Mouse (Mus musculus) megakaryocyte, embryonic 14.5 days (primary cell): ENCODE measurements around the gene Tnfsf13b. TPM values are rescaled to one million over a fixed set of nuclear protein-coding genes. Genes with fewer than 3 reads are reported as not detected.
A peak's percentile ranks its signal among the peaks of the same experiment; 100 is the strongest.

Experiments used
- H3K27me3 ChIP-seq: replicated peaks from 2 replicates; pipeline ENCODE3; 2012; ENCODE audit warnings: inconsistent platforms
- H3K36me3 ChIP-seq: replicated peaks from 2 replicates; pipeline ENCODE3; 2012; ENCODE audit warnings: low read length, inconsistent platforms, mixed read lengths
- H3K4me1 ChIP-seq: 2 replicates; pipeline ENCODE4 v1.6.1; 2012; ENCODE audit warnings: inconsistent platforms
- H3K4me3 ChIP-seq: replicated peaks from 2 replicates; pipeline ENCODE3; 2012; ENCODE audit warnings: moderate library complexity, mild to moderate bottlenecking, inconsistent platforms
- H3K9me3 ChIP-seq: 2 replicates; pipeline ENCODE4 v1.6.1; 2012; ENCODE audit warnings: inconsistent platforms
- FLI1 ChIP-seq: IDR thresholded peaks from 2 replicates; pipeline ENCODE4 v1.6.1; 2012; ENCODE audit warnings: low read length, inconsistent platforms, mixed read lengths
- GATA1 ChIP-seq: IDR thresholded peaks from 3 replicates; pipeline ENCODE4 v1.6.1; 2012; ENCODE audit warnings: mixed read lengths, low read length, inconsistent platforms, borderline replicate concordance
- polyA plus RNA-seq: library from polyadenylated mRNA; stranded (reverse); fragments of >175 nt; gene quantifications from 2 replicates; pipeline ENCODE4 v1.2.3, GENCODE M21; 2012; ENCODE audit warnings: low replicate concordance; ENCODE audit not compliant: insufficient read depth

Tnfsf13b gene
- polyA plus RNA-seq, 1 experiment: 0.35 TPM

GRCm38 (mm10) chr8:9979746-9980145 lies 26.5 kb upstream of the Tnfsf13b start:
- no peaks in the 10 kb centered on the region for H3K9me3 ChIP-seq
- peaks cover 31% of the 10 kb centered on the region for H3K36me3 ChIP-seq
- TF ChIP-seq FLI1 (no peak), GATA1 (no peak)
- peaks cover 61% of the 10 kb centered on the region for H3K4me1 ChIP-seq
- H3K27me3 ChIP-seq: no peaks in the 10 kb centered on the region
- peak overlapping the region; percentile 10 for H3K4me3 ChIP-seq

- no peak overlapping the region for H3K4me3 ChIP-seq
- TF ChIP-seq GATA1: no peak
- no peak for TF ChIP-seq FLI1
- H3K36me3 ChIP-seq: peaks cover 33% of the 10 kb centered on the region
- no peaks in the 10 kb centered on the region for H3K27me3 ChIP-seq
- peaks cover 59% of the 10 kb centered on the region for H3K4me1 ChIP-seq
- no peaks in the 10 kb centered on the region for H3K9me3 ChIP-seq
These were observed 26.1 kb upstream of the Tnfsf13b start for GRCm38 (mm10) chr8:9980188-9980587.

DNA sequence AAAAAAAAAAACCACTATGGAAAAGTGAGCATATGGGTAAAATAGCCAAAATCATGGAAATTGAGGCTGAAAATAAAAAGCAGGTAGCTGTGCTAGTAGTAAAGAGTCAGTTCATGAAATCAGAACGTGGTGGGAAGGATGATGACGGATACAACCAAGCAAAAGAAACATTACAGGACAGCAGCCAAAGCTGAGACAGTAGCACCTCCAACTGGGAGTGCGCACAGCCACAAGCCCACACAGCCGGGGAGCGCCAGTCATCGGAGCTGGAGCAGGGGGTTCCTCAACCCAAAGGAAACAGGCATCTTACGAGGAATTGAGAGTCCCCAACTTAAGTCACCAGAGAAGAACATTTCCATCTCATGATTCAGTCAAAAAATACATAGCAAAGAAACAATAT lies 2.2 kb upstream of the Tnfsf13b start:
- Histone ChIP-seq H3K4me1 (peaks cover 16% of the 10 kb centered on the region), H3K4me3 (no peak overlapping the region), H3K36me3 (no peaks in the 10 kb centered on the region), H3K9me3 (no peaks in the 10 kb centered on the region), H3K27me3 (peaks cover 33% of the 10 kb centered on the region)
- no peak for TF ChIP-seq FLI1
- TF ChIP-seq GATA1: no peak

DNA sequence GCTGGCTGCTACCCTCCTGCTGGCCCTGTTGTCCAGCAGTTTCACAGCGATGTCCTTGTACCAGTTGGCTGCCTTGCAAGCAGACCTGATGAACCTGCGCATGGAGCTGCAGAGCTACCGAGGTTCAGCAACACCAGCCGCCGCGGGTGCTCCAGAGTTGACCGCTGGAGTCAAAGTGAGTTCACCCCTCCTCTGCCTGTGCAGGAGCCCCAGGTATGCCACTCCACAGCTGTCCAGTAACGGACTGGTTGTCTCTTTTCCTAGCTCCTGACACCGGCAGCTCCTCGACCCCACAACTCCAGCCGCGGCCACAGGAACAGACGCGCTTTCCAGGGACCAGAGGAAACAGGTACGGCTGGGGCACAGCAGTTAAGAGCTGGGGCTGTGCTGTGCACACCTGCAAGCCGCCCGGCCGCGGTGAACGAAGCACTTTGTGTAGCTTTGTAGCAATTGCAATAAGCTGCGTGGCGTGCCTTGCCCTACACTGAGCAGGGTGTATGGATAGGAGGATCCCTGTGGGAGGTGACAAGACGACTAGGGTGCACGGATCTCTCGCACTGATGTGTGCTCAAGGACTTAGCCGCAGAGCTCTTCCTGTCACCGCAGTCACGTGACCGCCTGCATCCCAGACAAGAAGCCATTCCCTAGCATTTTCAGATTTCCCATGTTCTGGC lies 856 bp downstream of the Tnfsf13b start:
- Histone ChIP-seq H3K4me3 (peak overlapping the region; percentile 88), H3K4me1 (peaks cover 16% of the 10 kb centered on the region), H3K9me3 (no peaks in the 10 kb centered on the region), H3K27me3 (peaks cover 33% of the 10 kb centered on the region), H3K36me3 (no peaks in the 10 kb centered on the region)
- TF ChIP-seq GATA1 (no peak), FLI1 (no peak)

DNA sequence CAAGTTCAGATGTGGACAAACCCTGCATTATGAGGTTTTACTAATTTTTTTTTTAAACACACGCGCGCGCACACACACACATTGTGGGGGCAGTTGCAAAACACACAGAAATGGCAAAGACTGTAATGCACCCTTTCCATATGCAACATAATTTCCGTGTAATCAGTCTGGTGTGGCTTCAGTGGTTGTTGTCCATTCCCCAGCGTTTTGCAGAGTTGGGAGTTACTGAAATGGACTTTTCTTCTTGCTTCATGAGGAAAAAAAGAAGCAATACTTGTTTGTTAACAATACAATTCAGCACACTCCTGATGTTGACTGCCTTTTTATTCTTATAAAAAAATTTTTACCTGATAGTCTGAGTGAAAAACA lies 1.4 kb downstream of the Tnfsf13b start:
- H3K4me3 ChIP-seq: no peak overlapping the region
- H3K4me1 ChIP-seq: peaks cover 16% of the 10 kb centered on the region

GRCm38 (mm10) chr8:10016252-10016651 lies 10.0 kb downstream of the Tnfsf13b start:
- Histone ChIP-seq H3K27me3 (no peaks in the 10 kb centered on the region), H3K4me3 (no peak overlapping the region), H3K9me3 (peaks cover 8% of the 10 kb centered on the region), H3K4me1 (no peaks in the 10 kb centered on the region), H3K36me3 (no peaks in the 10 kb centered on the region)
- TF ChIP-seq GATA1 (no peak), FLI1 (no peak)

More for the DNA sequence above, 1.4 kb downstream of the Tnfsf13b start:
- TF ChIP-seq GATA1 (no peak), FLI1 (no peak)
- H3K9me3 ChIP-seq: no peaks in the 10 kb centered on the region
- H3K27me3 ChIP-seq: peaks cover 33% of the 10 kb centered on the region
- H3K36me3 ChIP-seq: no peaks in the 10 kb centered on the region

- Histone ChIP-seq H3K9me3 (peaks cover 8% of the 10 kb centered on the region), H3K27me3 (no peaks in the 10 kb centered on the region), H3K4me1 (no peaks in the 10 kb centered on the region), H3K4me3 (no peak overlapping the region), H3K36me3 (no peaks in the 10 kb centered on the region)
- TF ChIP-seq GATA1 (no peak), FLI1 (no peak)
These were observed 11.0 kb downstream of the Tnfsf13b start for GRCm38 (mm10) chr8:10017231-10017630.

GRCm38 (mm10) chr8:10030320-10031060 lies 24.2 kb downstream of the Tnfsf13b start:
- peak overlapping the region; percentile 35 for H3K4me3 ChIP-seq
- TF ChIP-seq GATA1: no peak
- no peak for TF ChIP-seq FLI1
- H3K4me1 ChIP-seq: peaks cover 7% of the 10 kb centered on the region; the same call in 1 of the 2 replicates
- no peaks in the 10 kb centered on the region for H3K27me3 ChIP-seq
- no peaks in the 10 kb centered on the region for H3K9me3 ChIP-seq
- H3K36me3 ChIP-seq: no peaks in the 10 kb centered on the region

- Histone ChIP-seq H3K27me3 (no peaks in the 10 kb centered on the region), H3K36me3 (no peaks in the 10 kb centered on the region), H3K9me3 (no peaks in the 10 kb centered on the region), H3K4me3 (no peak overlapping the region), H3K4me1 (peaks cover 7% of the 10 kb centered on the region; the same call in 1 of the 2 replicates)
- TF ChIP-seq FLI1 (no peak), GATA1 (no peak)
These were observed 24.9 kb downstream of the Tnfsf13b start for GRCm38 (mm10) chr8:10031177-10031576.

DNA sequence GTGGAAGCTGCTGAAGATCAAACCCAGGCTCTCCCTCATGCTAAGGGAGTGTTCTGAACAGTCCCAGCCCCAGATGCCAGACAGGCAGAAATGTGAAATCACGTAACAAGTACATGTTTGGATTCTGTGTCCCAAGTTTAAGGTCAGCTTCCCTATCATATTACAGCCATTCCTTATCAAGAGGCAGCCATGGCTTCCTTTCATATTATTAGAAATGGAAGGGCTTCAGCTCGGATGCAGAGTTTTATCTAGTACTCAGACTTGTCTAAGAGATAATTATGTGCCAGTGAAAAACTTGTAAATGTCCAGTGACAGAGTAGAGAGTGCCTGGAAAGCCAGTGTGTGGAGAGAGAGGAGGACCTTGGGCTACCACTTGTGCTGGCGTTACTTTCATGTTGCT lies 34.6 kb downstream of the Tnfsf13b start:
- H3K4me1 ChIP-seq: no peaks in the 10 kb centered on the region
- TF ChIP-seq GATA1: no peak
- no peak for TF ChIP-seq FLI1
- no peaks in the 10 kb centered on the region for H3K36me3 ChIP-seq
- H3K27me3 ChIP-seq: no peaks in the 10 kb centered on the region
- H3K9me3 ChIP-seq: no peaks in the 10 kb centered on the region
- H3K4me3 ChIP-seq: no peak overlapping the region
